Mouse (Mus musculus) CD4-positive naive resting alpha-beta T cell, adult 76 days (primary cell): ENCODE measurements around the gene Zfp84. TPM values are rescaled to one million over a fixed set of nuclear protein-coding genes. Genes with fewer than 3 reads are reported as not detected.

Experiments
- total RNA-seq: library from RNA; stranded (reverse); gene quantifications from one replicate; pipeline ENCODE4 v1.2.4, GENCODE M21; 2023

Zfp84 gene
- total RNA-seq = 15.4 TPM

DNA sequence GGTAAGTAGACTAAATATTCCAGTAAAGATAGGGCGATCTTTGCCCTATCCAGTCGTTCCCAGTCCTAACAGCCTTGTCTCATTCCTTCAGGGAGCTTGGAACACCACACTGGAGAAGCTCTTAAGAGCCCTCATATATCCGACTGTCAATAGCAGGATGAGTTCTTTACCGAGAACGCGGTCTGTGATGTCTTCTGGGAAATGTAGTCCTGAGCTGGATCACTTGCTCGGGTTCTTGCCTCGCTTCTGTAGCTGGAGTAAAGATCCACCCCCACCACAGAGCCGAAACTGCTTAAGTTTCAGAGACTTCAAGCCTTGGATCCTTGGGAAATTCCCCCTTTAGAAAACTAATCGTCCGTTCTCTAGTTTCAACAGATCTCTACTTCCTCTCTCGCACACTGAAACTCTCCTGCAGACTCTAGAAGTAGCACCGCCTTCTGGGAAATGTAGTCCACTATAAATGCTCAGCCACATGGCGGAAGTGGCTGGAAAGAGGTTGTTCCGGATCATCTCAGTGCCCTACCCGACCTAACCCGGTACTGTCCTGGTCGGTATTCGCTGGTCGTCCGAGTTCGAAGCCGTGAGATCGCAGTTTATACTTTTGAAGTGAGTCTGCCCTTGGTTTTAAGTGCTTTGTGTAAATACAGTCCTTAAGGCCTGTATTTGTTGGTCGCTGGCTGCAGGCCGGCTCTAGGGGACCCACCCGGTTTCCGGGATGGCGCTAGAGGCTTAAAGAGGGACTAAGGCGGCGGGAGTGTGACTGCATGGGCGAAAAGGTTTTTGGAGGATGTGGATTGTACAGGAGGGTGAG is at the start of gene Zfp84:
TSS of gene Zfp84 (plus strand) at position 463 of the 811 bp plus-strand sequence.

DNA sequence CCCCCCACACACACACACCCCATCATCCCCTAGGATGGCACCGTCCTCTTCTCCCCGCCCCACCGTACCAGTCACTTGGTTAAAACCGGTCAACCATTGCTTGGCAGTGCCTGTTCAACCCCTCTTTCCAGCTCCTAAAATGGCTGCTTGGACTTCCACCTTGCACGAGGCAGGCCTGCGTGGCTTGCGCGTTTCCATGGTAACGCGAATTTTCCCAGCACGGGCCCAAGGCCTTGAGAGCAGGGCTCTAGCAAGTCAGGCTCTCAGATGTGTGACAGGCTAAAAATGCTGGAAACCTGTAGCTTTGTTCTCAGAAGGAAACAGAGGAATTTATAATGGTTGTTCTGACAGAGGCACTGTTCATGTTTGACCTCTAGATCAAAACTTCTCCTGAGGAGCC is 41.5 kb upstream of the Zfp84 start, which contains the start of gene Catsperg2:
TSS of gene Catsperg2 (minus strand) at position 173 of the 400 bp plus-strand sequence.

DNA sequence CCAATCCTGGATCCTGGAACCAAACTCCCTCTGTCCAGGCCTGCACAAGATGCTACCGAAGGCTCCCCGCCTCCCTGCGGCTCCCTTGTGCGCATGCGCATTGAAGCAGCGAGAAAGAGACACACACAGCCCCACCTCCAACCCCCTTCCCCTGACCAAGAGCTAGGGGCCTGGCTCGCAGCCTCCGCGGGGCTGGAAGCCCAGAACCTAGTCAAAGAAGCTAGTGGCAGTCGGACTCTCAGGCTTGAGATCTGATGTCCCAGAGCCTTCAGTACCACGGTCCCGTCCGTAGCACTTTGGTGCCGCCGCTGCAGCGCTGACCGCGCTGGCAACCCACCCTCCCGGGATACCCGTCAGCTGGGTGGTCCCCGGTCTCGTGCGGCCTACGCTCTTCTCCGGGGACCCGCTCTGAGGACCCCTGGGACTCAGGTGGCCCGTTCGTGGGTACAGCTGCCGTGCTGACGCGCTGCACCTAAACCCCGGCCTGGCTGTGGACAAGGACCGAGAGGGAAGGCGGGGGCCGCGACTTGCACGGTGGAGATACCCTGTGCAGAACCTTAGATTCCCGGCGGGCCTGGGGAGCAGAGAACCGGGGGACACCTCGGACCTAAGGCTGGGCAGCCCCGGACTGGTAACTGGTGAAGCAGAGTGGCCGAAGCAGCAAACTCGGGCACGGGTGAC is 15.7 kb downstream of the Zfp84 start, which contains the start of gene Zfp30:
TSS of gene Zfp30 (plus strand) at position 128 of the 681 bp plus-strand sequence.

DNA sequence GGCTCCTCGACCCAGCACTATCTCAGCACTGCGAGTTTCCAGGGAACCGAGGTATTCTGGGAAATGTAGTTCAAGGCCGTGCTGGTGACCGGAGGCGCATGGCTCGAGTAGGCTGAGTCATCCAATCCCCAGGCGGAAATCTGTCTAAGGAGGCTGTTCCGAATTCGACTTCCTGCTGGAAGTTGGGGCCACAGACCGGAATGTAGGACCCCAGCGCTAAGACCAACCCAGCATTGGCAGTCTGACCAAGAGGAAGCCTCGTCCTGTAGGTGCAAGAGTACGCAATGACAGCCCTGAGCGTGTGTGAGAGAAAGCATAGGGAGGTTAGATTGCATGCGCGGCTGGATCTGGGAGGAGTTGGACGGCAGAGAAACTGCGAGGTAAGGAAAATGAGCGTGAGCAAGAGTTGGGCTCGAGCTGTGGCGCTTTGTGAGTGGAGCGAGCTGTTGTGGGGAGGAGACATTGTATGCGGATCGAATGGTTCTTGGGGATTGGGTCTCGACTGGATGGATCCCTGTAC is 47.6 kb downstream of the Zfp84 start, which contains the start of gene Zfp790:
TSS of gene Zfp790 (plus strand) at position 205 of the 520 bp plus-strand sequence.

Other genes starting within 250 kb of the Zfp84 start
- 55.0 TPM for gene Sipa1l3, start 249.9 kb upstream of the Zfp84 start, total RNA-seq
- not detected for gene Catsperg2, start 41.5 kb upstream of the Zfp84 start, total RNA-seq
- gene Zfp30, start 15.4 kb downstream of the Zfp84 start, total RNA-seq = 0.29 TPM
- gene Zfp790, start 47.6 kb downstream of the Zfp84 start, total RNA-seq = 7.6 TPM
- gene Zfp940, start 85.1 kb downstream of the Zfp84 start, total RNA-seq = 8.1 TPM
- 22.0 TPM for gene Zfp420, start 91.4 kb downstream of the Zfp84 start, total RNA-seq
- gene Zfp27, start 138.0 kb downstream of the Zfp84 start, total RNA-seq = 6.3 TPM
- gene Zfp383, start 139.7 kb downstream of the Zfp84 start, total RNA-seq = 1.6 TPM
- gene Zfp74, start 185.5 kb downstream of the Zfp84 start, total RNA-seq = 8.1 TPM
- gene Zfp568, start 215.4 kb downstream of the Zfp84 start, total RNA-seq = 12.8 TPM